Mouse (Mus musculus) limb, embryonic 14.5 days (tissue): Measurements from ENCODE around the gene Rmi2. TPM values are rescaled to one million over a fixed set of nuclear protein-coding genes. Genes with fewer than 3 reads are reported as not detected.

Experiments used
- ATAC-seq: fragments of 200-750 bp; cut with Nextera tagmentation; 2 replicates; pipeline ENCODE4 v1.8.0; 2017; ENCODE audit warnings: low read depth, moderate number of reproducible peaks, moderate TSS enrichment; ENCODE audit not compliant: low FRiP score
- DNase-seq: peaks from one replicate; pipeline ENCODE4 v3.0.0-alpha.2; 2015; ENCODE audit warnings: low spot score
- H3K27ac ChIP-seq: fragments of 300-500 bp; sonication (generic); replicated peaks from 2 replicates; pipeline ENCODE4 v1.5.1; 2014; ENCODE audit warnings: low read depth, mild to moderate bottlenecking, low read length, moderate library complexity, mixed read lengths
- H3K27me3 ChIP-seq: fragments of 300-500 bp; sonication (generic); 2 replicates; pipeline ENCODE4 v1.6.1; 2014; ENCODE audit warnings: low read length, mixed read lengths; ENCODE audit not compliant: control insufficient read depth, insufficient read depth
- H3K36me3 ChIP-seq: fragments of 300-500 bp; sonication (generic); 2 replicates; pipeline ENCODE4 v1.6.1; 2014; ENCODE audit warnings: mild to moderate bottlenecking, low read length, moderate library complexity, mixed read lengths; ENCODE audit not compliant: control insufficient read depth, insufficient read depth
- H3K4me1 ChIP-seq: fragments of 300-500 bp; sonication (generic); 2 replicates; pipeline ENCODE4 v1.6.1; 2014; ENCODE audit warnings: antibody characterized with exemption, low read length, mixed read lengths; ENCODE audit not compliant: control insufficient read depth, insufficient read depth
- H3K4me2 ChIP-seq: fragments of 300-500 bp; sonication (generic); replicated peaks from 2 replicates; pipeline ENCODE4 v1.6.1; 2014; ENCODE audit warnings: low read depth, mild to moderate bottlenecking, low read length, moderate library complexity; ENCODE audit not compliant: severe bottlenecking
- H3K4me3 ChIP-seq: fragments of 300-500 bp; sonication (generic); replicated peaks from 2 replicates; pipeline ENCODE4 v1.5.1; 2014; ENCODE audit warnings: low read length
- H3K9ac ChIP-seq: fragments of 300-500 bp; sonication (generic); 2 replicates; pipeline ENCODE4 v1.6.1; 2014; ENCODE audit warnings: mild to moderate bottlenecking, low read depth, low read length, moderate library complexity; ENCODE audit not compliant: severe bottlenecking
- H3K9me3 ChIP-seq: fragments of 300-500 bp; sonication (generic); 2 replicates; pipeline ENCODE4 v1.6.1; 2016; ENCODE audit warnings: low read length; ENCODE audit not compliant: control insufficient read depth
- POLR2A ChIP-seq: fragments of 200-500 bp; IDR thresholded peaks from 2 replicates; pipeline ENCODE4 v1.8.0; 2012; ENCODE audit warnings: inconsistent platforms, mild to moderate bottlenecking, moderate library complexity, borderline replicate concordance; ENCODE audit not compliant: insufficient read depth, insufficient read length; ENCODE audit errors: extremely low read depth
- WGBS: fragments of 180-500 bp; shearing (Covaris S2); extraction: QIAGEN DNeasy Blood & Tissue Kit; methylation state at CpG from one replicate; pipeline ENCODE4 v1.1.7; 2014; 5-methylcytosine and 5-hydroxymethylcytosine counted together
- polyA plus RNA-seq, 2 experiments: library from polyadenylated mRNA; depleted of rRNA in 1 of 2; stranded (reverse) in 1 of 2; unstranded in 1 of 2; fragments of >200 nt; fragmentation: Nextera tagmentation in 1 of 2; extraction: Ambion mirVana in 1 of 2; gene quantifications; 2 replicates each; pipeline versions ENCODE4 v1.2.1 to v1.2.3; 2012 to 2014

Gene Rmi2
- polyA plus RNA-seq, 2 experiments = 3.4 to 7.3 TPM

DNA sequence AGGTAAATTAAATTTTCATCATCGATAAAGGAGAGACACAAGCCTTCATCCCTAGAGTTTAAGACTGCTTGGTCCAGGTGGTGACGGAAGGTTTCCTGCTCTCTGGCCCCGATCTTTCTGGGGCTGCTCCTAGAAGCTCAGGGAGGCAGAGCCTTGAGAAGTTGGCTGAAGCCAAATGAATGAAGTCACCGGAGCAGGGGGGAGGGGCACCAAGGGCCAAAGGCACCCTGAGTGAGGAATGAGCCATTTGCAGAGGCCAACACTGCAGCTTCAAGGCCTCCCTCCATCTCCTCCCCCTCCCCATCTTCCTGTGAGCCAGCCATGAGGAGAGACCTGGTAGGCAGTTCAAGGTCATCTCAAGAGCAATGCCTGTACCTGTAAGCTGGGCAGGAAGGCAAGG, 58.3 kb downstream of the Rmi2 start:
- H3K4me1 ChIP-seq = peaks cover 13% of the 10 kb centered on the region
- WGBS = 60% methylated on average over 4 of the region's 4 CpGs
- no peak overlapping the region for H3K27ac ChIP-seq
- H3K36me3 ChIP-seq = no peaks in the 10 kb centered on the region
- DNase-seq = no peak
- no peak overlapping the region for H3K4me2 ChIP-seq
- ATAC-seq = no peak
- H3K9ac ChIP-seq = no peak overlapping the region
- TF ChIP-seq POLR2A = no peak
- no peaks in the 10 kb centered on the region for H3K27me3 ChIP-seq
- H3K4me3 ChIP-seq = no peak overlapping the region
- H3K9me3 ChIP-seq = no peaks in the 10 kb centered on the region

DNA sequence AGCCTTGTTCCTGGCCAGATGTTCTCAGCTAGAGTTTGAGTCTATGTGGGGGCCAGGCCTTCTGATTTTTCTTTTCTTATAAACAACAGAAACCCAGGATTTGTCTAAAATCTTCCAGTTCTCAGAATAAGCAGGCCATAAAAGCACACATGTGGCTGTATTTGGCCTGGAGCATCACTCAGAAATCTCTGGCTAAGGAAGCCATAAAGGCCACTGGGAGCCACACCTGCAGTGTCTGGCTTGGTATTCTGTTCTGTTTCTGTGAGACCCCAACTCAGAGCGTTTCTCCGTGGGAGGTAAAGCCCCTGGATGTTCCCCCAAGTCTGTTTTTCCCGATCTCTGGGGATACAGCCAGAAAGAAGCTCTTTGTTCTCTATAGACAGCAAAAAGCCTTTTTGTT, 61.0 kb downstream of the Rmi2 start:
- Histone ChIP-seq H3K4me2 (no peak overlapping the region), H3K36me3 (no peaks in the 10 kb centered on the region), H3K27ac (0 out of 2 replicates have a peak overlapping the region, but pooled peaks have one; percentile 26), H3K9me3 (no peaks in the 10 kb centered on the region), H3K27me3 (no peaks in the 10 kb centered on the region), H3K4me3 (no peak overlapping the region), H3K9ac (no peak overlapping the region), H3K4me1 (peaks cover 13% of the 10 kb centered on the region)
- DNase-seq = peak; percentile 56
- no peak for TF ChIP-seq POLR2A
- peak; percentile 64; the same call in 1 of the 2 replicates for ATAC-seq
- 55% methylated on average over 3 of the region's 3 CpGs for WGBS

DNA sequence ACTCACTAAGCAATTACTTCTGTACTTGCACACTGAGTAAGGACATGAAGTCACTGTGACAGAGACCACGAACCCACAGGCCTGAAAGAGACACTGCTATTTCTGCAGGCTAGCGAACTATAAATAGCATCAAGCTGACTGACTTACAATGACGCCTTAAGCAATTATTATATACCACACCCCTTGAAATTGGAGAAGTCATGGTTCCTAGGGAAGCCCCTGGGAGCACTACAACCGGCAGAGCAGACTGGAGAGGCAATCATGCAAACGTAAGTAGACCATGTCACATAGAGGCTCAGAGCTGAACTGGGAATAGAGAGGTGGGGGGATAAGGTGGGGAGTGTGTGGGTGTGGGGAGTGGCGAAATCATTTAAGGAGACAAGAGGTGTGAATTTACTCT, 62.5 kb downstream of the Rmi2 start:
- Histone ChIP-seq H3K4me3 (no peak overlapping the region), H3K27ac (no peak overlapping the region), H3K9ac (no peak overlapping the region), H3K27me3 (no peaks in the 10 kb centered on the region), H3K4me1 (peaks cover 13% of the 10 kb centered on the region), H3K4me2 (no peak overlapping the region), H3K9me3 (no peaks in the 10 kb centered on the region), H3K36me3 (no peaks in the 10 kb centered on the region)
- no peak for TF ChIP-seq POLR2A
- DNase-seq = peak; percentile 57
- ATAC-seq = peak; percentile 28; the same call in 1 of the 2 replicates
- WGBS = 28% methylated on average over 6 of the region's 6 CpGs

DNA sequence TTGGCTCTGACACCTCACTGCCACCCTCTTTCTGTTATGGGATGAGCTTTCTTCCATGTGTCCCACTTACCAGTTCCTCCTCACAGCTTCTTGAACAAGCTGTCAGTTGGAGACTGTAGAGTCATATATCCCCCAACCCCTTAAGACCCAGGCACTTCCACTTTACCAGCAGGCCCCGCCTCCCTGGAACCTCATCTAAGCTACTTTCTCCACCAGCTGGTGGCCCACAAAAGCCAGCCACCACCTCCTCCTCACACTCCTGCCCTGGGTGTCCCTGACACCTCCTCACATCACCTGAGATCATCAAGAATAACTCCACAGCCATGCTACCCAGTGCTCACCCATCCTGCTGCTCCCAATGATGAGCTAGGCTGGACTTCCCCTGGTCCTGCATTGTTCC, 65.9 kb downstream of the Rmi2 start:
- H3K27me3 ChIP-seq = no peaks in the 10 kb centered on the region
- H3K36me3 ChIP-seq = no peaks in the 10 kb centered on the region
- WGBS = 92% methylated on average over 1 of the region's 1 CpGs
- H3K4me1 ChIP-seq = peaks cover 9% of the 10 kb centered on the region; the same call in 1 of the 2 replicates
- TF ChIP-seq POLR2A = no peak
- H3K4me3 ChIP-seq = no peak overlapping the region
- H3K4me2 ChIP-seq = no peak overlapping the region
- H3K27ac ChIP-seq = no peak overlapping the region
- no peak overlapping the region for H3K9ac ChIP-seq
- ATAC-seq = no peak
- DNase-seq = no peak
- H3K9me3 ChIP-seq = no peaks in the 10 kb centered on the region

DNA sequence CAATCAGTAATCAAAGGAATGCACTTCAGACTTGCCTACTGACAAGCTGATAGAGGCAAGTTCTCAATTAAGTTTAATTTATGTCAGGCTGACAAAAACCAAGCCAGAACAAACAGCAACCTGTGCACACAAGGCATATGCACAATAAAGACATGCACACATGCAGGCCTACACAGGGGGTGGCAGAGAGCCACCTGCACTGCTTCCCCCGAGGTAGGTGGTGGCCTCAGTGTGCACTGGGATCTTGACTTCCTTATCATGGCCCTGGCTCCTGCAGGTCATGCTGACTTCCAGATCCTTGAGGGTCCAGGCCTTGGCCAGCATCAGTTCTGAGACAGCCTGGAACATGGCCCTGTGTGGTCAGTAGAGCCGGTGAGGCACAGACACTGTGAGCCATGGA, 67.1 kb downstream of the Rmi2 start:
- H3K9ac ChIP-seq = no peak overlapping the region
- peaks cover 9% of the 10 kb centered on the region; the same call in 1 of the 2 replicates for H3K4me1 ChIP-seq
- H3K36me3 ChIP-seq = no peaks in the 10 kb centered on the region
- no peaks in the 10 kb centered on the region for H3K27me3 ChIP-seq
- H3K4me2 ChIP-seq = no peak overlapping the region
- WGBS = 58% methylated on average over 2 of the region's 2 CpGs
- no peak overlapping the region for H3K27ac ChIP-seq
- no peaks in the 10 kb centered on the region for H3K9me3 ChIP-seq
- TF ChIP-seq POLR2A = no peak
- ATAC-seq (no peak), DNase-seq (no peak)
- H3K4me3 ChIP-seq = no peak overlapping the region

DNA sequence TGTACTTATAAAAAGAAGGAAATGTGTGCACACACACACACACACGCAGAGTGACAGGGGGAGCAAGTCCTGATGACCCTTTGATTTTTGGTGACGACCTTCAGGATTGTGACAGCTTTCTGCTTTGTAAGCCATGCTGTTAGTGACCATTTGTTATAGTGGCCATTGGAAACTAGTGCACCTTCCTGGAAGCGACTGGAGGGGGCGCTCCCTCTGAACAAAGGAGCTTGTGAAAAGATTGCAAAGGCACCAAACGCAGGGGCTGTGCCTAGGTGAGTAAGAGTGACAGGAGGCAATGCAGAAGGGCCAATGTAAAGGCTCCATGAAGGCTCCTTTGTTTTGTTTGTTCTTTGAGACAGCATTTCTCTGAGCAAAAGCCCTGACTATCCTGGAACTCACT, 68.0 kb downstream of the Rmi2 start:
- Histone ChIP-seq H3K36me3 (no peaks in the 10 kb centered on the region), H3K9ac (no peak overlapping the region), H3K27ac (no peak overlapping the region), H3K9me3 (no peaks in the 10 kb centered on the region), H3K4me1 (0 out of 2 replicates have a peak, but pooled peaks cover 3% of the 10 kb centered on the region), H3K4me2 (no peak overlapping the region), H3K27me3 (no peaks in the 10 kb centered on the region), H3K4me3 (no peak overlapping the region)
- ATAC-seq = no peak
- 54% methylated on average over 5 of the region's 5 CpGs for whole genome bisulfite sequencing
- DNase-seq = no peak
- TF ChIP-seq POLR2A = no peak
